Mouse (Mus musculus) bone marrow, adult 2 months (tissue): Measurements from ENCODE around the gene Piezo1. TPM values are rescaled to one million over a fixed set of nuclear protein-coding genes. Genes with fewer than 3 reads are reported as not detected.
A peak's percentile ranks its signal among the peaks of the same experiment; 100 is the strongest.

ENCODE experiments used
- H3K27ac ChIP-seq: fragments of 200-500 bp; 2 replicates; pipeline ENCODE4 v1.5.1; 2012; ENCODE audit warnings: low read depth, mild to moderate bottlenecking, control low read depth, inconsistent platforms, low read length; ENCODE audit not compliant: control insufficient read depth, poor library complexity, insufficient read depth
- H3K4me1 ChIP-seq: fragments of 200-500 bp; 2 replicates; pipeline ENCODE4 v1.6.1; 2011; ENCODE audit warnings: low read length; ENCODE audit not compliant: control insufficient read depth, insufficient read depth
- H3K4me3 ChIP-seq: fragments of 200-500 bp; replicated peaks from 2 replicates; pipeline ENCODE3; 2011; ENCODE audit warnings: mild to moderate bottlenecking, low read depth, low read length, control low read depth; ENCODE audit not compliant: control insufficient read depth
- CTCF ChIP-seq: fragments of 200-500 bp; IDR thresholded peaks from 2 replicates; pipeline ENCODE4 v1.5.1; 2011; ENCODE audit warnings: low read length, control low read depth; ENCODE audit not compliant: control insufficient read depth, insufficient read depth
- POLR2A ChIP-seq: fragments of 200-500 bp; IDR thresholded peaks from 2 replicates; pipeline ENCODE4 v1.6.1; 2011; ENCODE audit warnings: low read depth, mild to moderate bottlenecking, control low read depth, low read length, borderline replicate concordance; ENCODE audit not compliant: control insufficient read depth
- WGBS: fragments of 180-500 bp; shearing (Covaris S2); methylation state at CpG from one replicate; pipeline ENCODE4 v1.1.7; 2018; 5-methylcytosine and 5-hydroxymethylcytosine counted together
- polyA plus RNA-seq: library from polyadenylated mRNA; stranded (reverse); fragments of >200 nt; gene quantifications from 2 replicates; pipeline ENCODE4 v1.2.4, GENCODE M21; 2011; ENCODE audit warnings: low replicate concordance; ENCODE audit not compliant: missing spikeins, insufficient read depth, insufficient read length

Piezo1 gene
- 21.6 and 49.3 TPM in 2 replicates for polyA plus RNA-seq

DNA sequence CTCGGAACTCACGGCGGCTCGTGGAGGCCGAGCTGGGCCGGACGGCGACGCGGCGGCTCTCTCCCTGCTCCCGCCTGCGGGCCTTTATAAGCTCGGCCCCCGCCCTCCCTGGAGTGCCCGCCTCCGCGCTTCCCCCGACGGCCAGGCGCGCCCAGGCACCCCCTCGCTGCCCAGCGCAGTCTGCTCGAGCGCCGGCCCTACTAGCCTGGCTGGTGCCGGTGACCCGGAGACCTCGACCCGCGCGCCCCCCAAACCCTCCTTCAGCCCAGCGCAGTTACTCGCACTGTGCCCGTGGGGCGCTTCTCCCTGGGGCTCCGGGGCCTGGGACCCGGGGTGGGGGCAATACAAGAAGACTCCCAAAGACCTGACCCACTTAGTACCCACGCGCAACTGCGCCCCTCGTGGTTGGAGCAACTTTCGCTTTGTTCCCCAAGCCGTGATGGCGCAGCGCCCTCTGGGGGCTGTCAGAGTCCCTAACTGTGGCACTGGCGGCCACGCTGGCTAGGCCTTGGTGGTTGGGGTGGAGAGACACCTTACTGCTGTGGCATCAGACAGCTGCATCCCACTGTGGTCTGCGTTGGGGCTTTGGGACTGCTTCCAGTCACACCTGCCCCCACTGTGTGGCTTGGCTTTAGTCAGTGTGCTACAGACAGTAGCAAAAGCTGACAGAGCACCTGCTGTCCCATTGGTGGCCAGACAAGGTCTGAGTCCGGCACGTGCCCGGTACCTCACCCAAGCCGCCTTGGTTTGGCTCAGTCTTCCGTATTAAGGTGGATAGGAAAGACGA, at the start of gene Piezo1:
TSS of gene Piezo1 (minus strand) at position 65 of the 787 bp plus-strand sequence.
- 8% methylated on average over 56 of the region's 56 CpGs for WGBS
- TF ChIP-seq CTCF (peak; percentile 100), POLR2A (peak; percentile 86; the same call in 1 of the 2 replicates)
- peaks cover 20% of the 10 kb centered on the region for H3K4me1 ChIP-seq
- peak within 1 kb of the TSS; percentile 83 for H3K27ac ChIP-seq
- H3K4me3 ChIP-seq, result peak within 1 kb of the TSS; percentile 59

DNA sequence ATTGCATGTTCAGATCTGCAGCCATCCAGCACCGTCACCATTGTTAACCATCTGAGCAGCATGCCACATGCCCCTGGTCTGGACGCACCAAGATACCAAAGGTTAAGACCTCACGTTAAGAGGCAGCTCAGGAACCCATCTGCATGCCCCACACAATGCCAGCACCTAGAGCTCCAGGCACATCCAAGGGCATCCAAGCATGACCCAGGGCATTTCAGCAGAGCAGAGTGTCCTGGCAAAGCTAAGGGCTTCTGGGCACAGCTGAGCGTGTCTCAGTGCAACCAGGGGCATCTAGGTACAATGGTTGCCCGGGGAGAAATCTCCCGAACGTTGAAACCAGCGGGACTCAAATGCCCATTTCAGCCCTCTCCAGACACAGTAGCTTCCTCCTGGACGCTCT, 49.5 kb upstream of the Piezo1 start:
- WGBS, result 92% methylated on average over 9 of the region's 9 CpGs

GRCm38 (mm10) chr8:122596031-122596430, 44.9 kb upstream of the Piezo1 start:
- WGBS, result 18% methylated on average over 4 of the region's 4 CpGs
- Histone ChIP-seq H3K27ac (peak overlapping the region; percentile 83), H3K4me1 (peaks cover 18% of the 10 kb centered on the region), H3K4me3 (peak overlapping the region; percentile 35)
- TF ChIP-seq POLR2A (no peak), CTCF (no peak)

More for the DNA sequence above, 49.5 kb upstream of the Piezo1 start:
- TF ChIP-seq CTCF, result no peak
- no peak for TF ChIP-seq POLR2A
- H3K4me1 ChIP-seq, result no peaks in the 10 kb centered on the region; the same call in 1 of the 2 replicates
- no peak overlapping the region for H3K27ac ChIP-seq
- no peak overlapping the region for H3K4me3 ChIP-seq

DNA sequence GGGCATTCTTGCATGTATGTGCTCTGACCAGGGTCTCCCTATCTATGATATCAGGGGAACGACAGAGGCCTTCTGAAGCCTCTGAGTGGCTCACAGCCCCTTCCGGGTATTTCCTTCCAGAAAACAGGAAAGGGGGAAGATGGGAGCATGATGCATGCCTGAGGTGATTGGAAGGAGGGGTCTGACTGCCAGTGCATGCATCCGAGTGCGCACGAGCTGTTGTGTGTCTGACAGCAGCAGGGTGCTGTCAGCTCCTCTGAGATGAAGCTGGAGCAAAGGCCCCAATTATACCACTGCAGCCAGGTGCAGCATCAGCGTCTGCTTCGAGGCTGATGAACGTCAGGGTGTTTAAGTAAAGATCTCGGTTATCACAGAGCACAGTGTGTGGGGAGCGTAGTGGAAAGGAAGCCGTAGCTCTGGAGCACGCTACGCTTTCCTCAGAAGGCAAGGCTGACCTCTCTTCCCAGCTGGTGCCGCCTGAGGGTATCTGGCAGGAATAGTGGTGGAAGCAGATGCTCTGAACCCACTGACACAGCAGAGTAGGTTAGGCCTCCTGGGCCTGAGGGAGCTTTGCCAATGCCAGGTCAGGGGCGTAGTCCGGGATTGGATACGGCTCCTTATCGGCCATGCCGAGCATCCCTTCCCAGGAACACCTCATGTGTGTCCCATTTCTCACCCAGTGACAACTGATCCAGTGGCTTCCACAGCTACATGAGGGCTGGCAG, 42.8 kb upstream of the Piezo1 start:
- 75% methylated on average over 19 of the region's 19 CpGs for WGBS

DNA sequence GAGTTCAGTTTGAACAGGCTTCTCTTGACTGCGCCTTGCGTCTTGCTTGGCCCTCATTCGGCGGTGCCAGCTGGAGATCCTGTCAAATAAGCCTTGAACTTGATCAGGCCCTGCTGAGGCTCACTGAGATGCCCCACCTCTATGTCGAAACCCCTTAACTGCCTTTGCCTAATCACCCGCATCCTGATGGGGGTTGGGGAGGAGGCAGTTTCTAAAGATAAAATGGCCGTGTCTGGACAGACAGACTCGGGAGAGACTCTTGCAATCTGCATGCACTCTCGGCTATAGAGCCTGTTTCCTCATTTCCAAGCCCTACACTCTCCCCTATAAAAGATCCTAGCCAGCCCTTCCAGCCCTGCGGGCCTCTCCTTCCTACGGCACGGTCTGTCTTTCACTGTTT, 42.1 kb upstream of the Piezo1 start:
- peaks cover 18% of the 10 kb centered on the region for H3K4me1 ChIP-seq
- TF ChIP-seq CTCF (no peak), POLR2A (0 out of 2 replicates have a peak, but pooled peaks have one; percentile 41)
- WGBS, result 40% methylated on average over 12 of the region's 12 CpGs
- H3K4me3 ChIP-seq, result peak overlapping the region; percentile 2
- H3K27ac ChIP-seq, result peak overlapping the region; percentile 83

More for the DNA sequence above, 42.8 kb upstream of the Piezo1 start:
- Histone ChIP-seq H3K4me1 (peaks cover 18% of the 10 kb centered on the region), H3K27ac (peak overlapping the region; percentile 83), H3K4me3 (peak overlapping the region; percentile 16)
- TF ChIP-seq CTCF (no peak), POLR2A (no peak)

GRCm38 (mm10) chr8:122586749-122587148, 35.6 kb upstream of the Piezo1 start:
- TF ChIP-seq POLR2A, result no peak
- Histone ChIP-seq H3K4me1 (no peaks in the 10 kb centered on the region; the same call in 1 of the 2 replicates), H3K27ac (no peak overlapping the region), H3K4me3 (no peak overlapping the region)
- WGBS, result 82% methylated on average over 10 of the region's 10 CpGs

- WGBS, result 75% methylated on average over 7 of the region's 7 CpGs
- H3K4me1 ChIP-seq, result no peaks in the 10 kb centered on the region; the same call in 1 of the 2 replicates
- no peak overlapping the region for H3K27ac ChIP-seq
- TF ChIP-seq POLR2A, result no peak
- TF ChIP-seq CTCF, result no peak
- H3K4me3 ChIP-seq, result no peak overlapping the region
These were observed 35.0 kb upstream of the Piezo1 start for GRCm38 (mm10) chr8:122586171-122586570.

DNA sequence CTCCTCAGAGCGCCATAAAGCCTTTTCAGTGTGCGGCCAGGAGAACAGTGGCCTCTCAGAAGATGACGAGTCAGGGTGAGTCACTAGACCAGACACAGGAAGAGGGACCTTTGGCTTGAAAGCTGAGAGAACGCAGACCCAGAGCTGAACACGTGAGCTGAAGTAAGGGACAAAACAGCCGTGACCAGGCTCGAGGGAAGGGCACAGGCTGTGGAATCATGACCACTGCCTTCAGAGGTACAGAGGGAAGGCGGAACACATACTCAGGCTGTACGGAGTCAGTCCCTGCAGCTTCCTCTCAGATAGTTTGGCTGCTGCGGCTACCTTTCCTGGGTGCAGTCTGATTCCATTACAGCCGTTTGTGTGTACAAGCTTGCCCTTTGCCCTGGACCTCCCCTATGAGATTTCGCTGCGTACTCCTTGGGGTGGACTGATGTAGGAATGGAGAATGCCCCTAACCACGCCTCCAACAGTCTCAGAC, 34.3 kb upstream of the Piezo1 start:
- no peak overlapping the region for H3K4me3 ChIP-seq
- TF ChIP-seq POLR2A (no peak), CTCF (no peak)
- no peaks in the 10 kb centered on the region; the same call in 1 of the 2 replicates for H3K4me1 ChIP-seq
- no peak overlapping the region for H3K27ac ChIP-seq
- 63% methylated on average over 14 of the region's 14 CpGs for WGBS
